Mouse (Mus musculus): ENCODE results near the gene Spen. TPM values are rescaled to one million over a fixed set of nuclear protein-coding genes. Genes with fewer than 3 reads are reported as not detected.

The Spen gene
- polyA plus RNA-seq, 1 experiment from 2014 or later = 9.1 TPM

GRCm38 (mm10) chr4:141484071-141484470 is 54.3 kb downstream of the Spen start:
- no peak for ATAC-seq (replicated peaks; ENCODE audit: low FRiP score)
- 84% methylated on average over 11 of the region's 11 CpGs for WGBS

GRCm38 (mm10) chr4:141479411-141479810 is 59.0 kb downstream of the Spen start:
- DNase-seq (ENCODE audit: low spot score) (no peak), ATAC-seq (replicated peaks; ENCODE audit: low FRiP score) (no peak)
- Histone ChIP-seq H3K27me3 (replicated peaks; ENCODE audit: control insufficient read depth, insufficient read depth, low read length) (no peaks in the 10 kb centered on the region), H3K9ac (ENCODE audit: low read depth, low read length) (no peak overlapping the region), H3K27ac (ENCODE audit: low read depth, low read length) (no peak overlapping the region), H3K4me1 (replicated peaks; ENCODE audit: control insufficient read depth, insufficient read depth, low read length) (no peaks in the 10 kb centered on the region), H3K4me2 (no peak overlapping the region), H3K4me3 (ENCODE audit: low read depth, low read length) (no peak overlapping the region), H3K9me3 (ENCODE audit: control insufficient read depth, low read length) (no peaks in the 10 kb centered on the region), H3K36me3 (ENCODE audit: control insufficient read depth, insufficient read depth, low read length) (peaks cover 74% of the 10 kb centered on the region)
- WGBS = 94% methylated on average over 8 of the region's 8 CpGs

More at GRCm38 (mm10) chr4:141484071-141484470, 54.3 kb downstream of the Spen start:
- Histone ChIP-seq H3K36me3 (ENCODE audit: control insufficient read depth, insufficient read depth, low read length) (peaks cover 58% of the 10 kb centered on the region), H3K4me2 (no peak overlapping the region), H3K27me3 (replicated peaks; ENCODE audit: control insufficient read depth, insufficient read depth, low read length) (no peaks in the 10 kb centered on the region), H3K4me3 (ENCODE audit: low read depth, low read length) (no peak overlapping the region), H3K27ac (ENCODE audit: low read depth, low read length) (no peak overlapping the region), H3K4me1 (replicated peaks; ENCODE audit: control insufficient read depth, insufficient read depth, low read length) (no peaks in the 10 kb centered on the region), H3K9ac (ENCODE audit: low read depth, low read length) (no peak overlapping the region), H3K9me3 (ENCODE audit: control insufficient read depth, low read length) (no peaks in the 10 kb centered on the region)
- DNase-seq (ENCODE audit: low spot score) = no peak

- no peak overlapping the region for H3K4me2 ChIP-seq
- no peak overlapping the region for H3K9ac ChIP-seq (ENCODE audit: low read depth, low read length)
- no peaks in the 10 kb centered on the region for H3K9me3 ChIP-seq (ENCODE audit: control insufficient read depth, low read length)
- H3K36me3 ChIP-seq (ENCODE audit: control insufficient read depth, insufficient read depth, low read length) = peaks cover 80% of the 10 kb centered on the region
- no peak overlapping the region for H3K4me3 ChIP-seq (ENCODE audit: low read depth, low read length)
- ATAC-seq (replicated peaks; ENCODE audit: low FRiP score) = no peak
- no peaks in the 10 kb centered on the region for H3K27me3 ChIP-seq (replicated peaks; ENCODE audit: control insufficient read depth, insufficient read depth, low read length)
- 94% methylated on average over 32 of the region's 32 CpGs for WGBS
- DNase-seq (ENCODE audit: low spot score) = no peak
- no peak overlapping the region for H3K27ac ChIP-seq (ENCODE audit: low read depth, low read length)
- no peaks in the 10 kb centered on the region for H3K4me1 ChIP-seq (replicated peaks; ENCODE audit: control insufficient read depth, insufficient read depth, low read length)
Observed at GRCm38 (mm10) chr4:141478794-141479193, 59.6 kb downstream of the Spen start.

- no peak for ATAC-seq (replicated peaks; ENCODE audit: low FRiP score)
- no peak overlapping the region for H3K4me3 ChIP-seq (ENCODE audit: low read depth, low read length)
- peaks cover 82% of the 10 kb centered on the region for H3K36me3 ChIP-seq (ENCODE audit: control insufficient read depth, insufficient read depth, low read length)
- WGBS = 88% methylated on average over 23 of the region's 23 CpGs
- H3K4me1 ChIP-seq (replicated peaks; ENCODE audit: control insufficient read depth, insufficient read depth, low read length) = no peaks in the 10 kb centered on the region; the same call in 1 of the 2 replicates
- H3K27me3 ChIP-seq (replicated peaks; ENCODE audit: control insufficient read depth, insufficient read depth, low read length) = no peaks in the 10 kb centered on the region
- no peak overlapping the region for H3K4me2 ChIP-seq
- H3K9me3 ChIP-seq (ENCODE audit: control insufficient read depth, low read length) = no peaks in the 10 kb centered on the region
- H3K27ac ChIP-seq (ENCODE audit: low read depth, low read length) = no peak overlapping the region
- no peak overlapping the region for H3K9ac ChIP-seq (ENCODE audit: low read depth, low read length)
- DNase-seq (ENCODE audit: low spot score) = no peak
Observed at GRCm38 (mm10) chr4:141478225-141478624, 60.2 kb downstream of the Spen start.

GRCm38 (mm10) chr4:141477681-141478102 is 60.7 kb downstream of the Spen start:
- no peak overlapping the region for H3K27ac ChIP-seq (ENCODE audit: low read depth, low read length)
- no peaks in the 10 kb centered on the region; the same call in 1 of the 2 replicates for H3K4me1 ChIP-seq (replicated peaks; ENCODE audit: control insufficient read depth, insufficient read depth, low read length)
- DNase-seq (ENCODE audit: low spot score) (no peak), ATAC-seq (replicated peaks; ENCODE audit: low FRiP score) (no peak)
- 82% methylated on average over 16 of the region's 16 CpGs for WGBS
- no peaks in the 10 kb centered on the region for H3K9me3 ChIP-seq (ENCODE audit: control insufficient read depth, low read length)
- no peak overlapping the region for H3K4me3 ChIP-seq (ENCODE audit: low read depth, low read length)
- no peaks in the 10 kb centered on the region for H3K27me3 ChIP-seq (replicated peaks; ENCODE audit: control insufficient read depth, insufficient read depth, low read length)
- H3K4me2 ChIP-seq = no peak overlapping the region
- peaks cover 85% of the 10 kb centered on the region for H3K36me3 ChIP-seq (ENCODE audit: control insufficient read depth, insufficient read depth, low read length)
- no peak overlapping the region for H3K9ac ChIP-seq (ENCODE audit: low read depth, low read length)

- Histone ChIP-seq H3K9ac (ENCODE audit: low read depth, low read length) (no peak overlapping the region), H3K36me3 (ENCODE audit: control insufficient read depth, insufficient read depth, low read length) (peaks cover 88% of the 10 kb centered on the region), H3K27me3 (replicated peaks; ENCODE audit: control insufficient read depth, insufficient read depth, low read length) (no peaks in the 10 kb centered on the region), H3K27ac (ENCODE audit: low read depth, low read length) (no peak overlapping the region), H3K4me2 (no peak overlapping the region), H3K4me3 (ENCODE audit: low read depth, low read length) (no peak overlapping the region), H3K4me1 (replicated peaks; ENCODE audit: control insufficient read depth, insufficient read depth, low read length) (no peaks in the 10 kb centered on the region; the same call in 1 of the 2 replicates), H3K9me3 (ENCODE audit: control insufficient read depth, low read length) (no peaks in the 10 kb centered on the region)
- DNase-seq (ENCODE audit: low spot score) (no peak), ATAC-seq (replicated peaks; ENCODE audit: low FRiP score) (no peak)
- WGBS = 91% methylated on average over 19 of the region's 19 CpGs
Observed at GRCm38 (mm10) chr4:141474431-141474830, 64.0 kb downstream of the Spen start.

- WGBS = 87% methylated on average over 32 of the region's 32 CpGs
- ATAC-seq (replicated peaks; ENCODE audit: low FRiP score) = no peak
- H3K27ac ChIP-seq (ENCODE audit: low read depth, low read length) = no peak overlapping the region
- no peaks in the 10 kb centered on the region for H3K27me3 ChIP-seq (replicated peaks; ENCODE audit: control insufficient read depth, insufficient read depth, low read length)
- H3K4me3 ChIP-seq (ENCODE audit: low read depth, low read length) = no peak overlapping the region
- DNase-seq (ENCODE audit: low spot score) = no peak
- no peaks in the 10 kb centered on the region for H3K9me3 ChIP-seq (ENCODE audit: control insufficient read depth, low read length)
- H3K36me3 ChIP-seq (ENCODE audit: control insufficient read depth, insufficient read depth, low read length) = peaks cover 78% of the 10 kb centered on the region
- H3K4me1 ChIP-seq (replicated peaks; ENCODE audit: control insufficient read depth, insufficient read depth, low read length) = no peaks in the 10 kb centered on the region; the same call in 1 of the 2 replicates
- H3K9ac ChIP-seq (ENCODE audit: low read depth, low read length) = no peak overlapping the region
- no peak overlapping the region for H3K4me2 ChIP-seq
Observed at GRCm38 (mm10) chr4:141472641-141473321, 65.6 kb downstream of the Spen start.

- H3K9ac ChIP-seq (ENCODE audit: low read depth, low read length) = no peak overlapping the region
- no peaks in the 10 kb centered on the region; the same call in 1 of the 2 replicates for H3K4me1 ChIP-seq (replicated peaks; ENCODE audit: control insufficient read depth, insufficient read depth, low read length)
- H3K27ac ChIP-seq (ENCODE audit: low read depth, low read length) = no peak overlapping the region
- no peaks in the 10 kb centered on the region for H3K9me3 ChIP-seq (ENCODE audit: control insufficient read depth, low read length)
- ATAC-seq (replicated peaks; ENCODE audit: low FRiP score) (no peak), DNase-seq (ENCODE audit: low spot score) (no peak)
- peaks cover 77% of the 10 kb centered on the region for H3K36me3 ChIP-seq (ENCODE audit: control insufficient read depth, insufficient read depth, low read length)
- H3K4me3 ChIP-seq (ENCODE audit: low read depth, low read length) = no peak overlapping the region
- no peaks in the 10 kb centered on the region for H3K27me3 ChIP-seq (replicated peaks; ENCODE audit: control insufficient read depth, insufficient read depth, low read length)
- WGBS = 97% methylated on average over 16 of the region's 16 CpGs
- H3K4me2 ChIP-seq = no peak overlapping the region
Observed at GRCm38 (mm10) chr4:141471491-141471890, 66.9 kb downstream of the Spen start.

- WGBS = 93% methylated on average over 9 of the region's 9 CpGs
- Histone ChIP-seq H3K27me3 (replicated peaks; ENCODE audit: control insufficient read depth, insufficient read depth, low read length) (no peaks in the 10 kb centered on the region), H3K9me3 (ENCODE audit: control insufficient read depth, low read length) (no peaks in the 10 kb centered on the region), H3K36me3 (ENCODE audit: control insufficient read depth, insufficient read depth, low read length) (peaks cover 77% of the 10 kb centered on the region), H3K9ac (ENCODE audit: low read depth, low read length) (no peak overlapping the region), H3K4me2 (no peak overlapping the region), H3K4me1 (replicated peaks; ENCODE audit: control insufficient read depth, insufficient read depth, low read length) (no peaks in the 10 kb centered on the region; the same call in 1 of the 2 replicates), H3K4me3 (ENCODE audit: low read depth, low read length) (no peak overlapping the region), H3K27ac (ENCODE audit: low read depth, low read length) (no peak overlapping the region)
- no peak for ATAC-seq (replicated peaks; ENCODE audit: low FRiP score)
- no peak for DNase-seq (ENCODE audit: low spot score)
Observed at GRCm38 (mm10) chr4:141469343-141469742, 69.1 kb downstream of the Spen start.
